Mouse (Mus musculus) heart, postnatal 0 days (tissue): ENCODE results near the gene Olfr699. TPM values are rescaled to one million over a fixed set of nuclear protein-coding genes. Genes with fewer than 3 reads are reported as not detected.
"Not testable (repeated sequence)": the region's sequence is repeated elsewhere in the genome, so short reads cannot be mapped to it uniquely, and the experiment has no call there.

ENCODE experiments used
- ATAC-seq: fragments of 200-750 bp; cut with Nextera tagmentation; 2 replicates; pipeline ENCODE4 v1.8.0; 2017; ENCODE audit warnings: low read depth, moderate number of reproducible peaks, moderate library complexity; ENCODE audit not compliant: insufficient read depth
- DNase-seq: peaks from one replicate; pipeline ENCODE4 v3.0.0-alpha.2; 2016; ENCODE audit warnings: low spot score
- H3K27ac ChIP-seq: fragments of 300-500 bp; sonication (generic); 2 replicates; pipeline ENCODE4 v1.5.1; 2014; ENCODE audit warnings: low read depth, mild to moderate bottlenecking
- H3K27me3 ChIP-seq: fragments of 300-500 bp; sonication (generic); 2 replicates; pipeline ENCODE4 v1.6.1; 2014; ENCODE audit warnings: low read length, mixed read lengths; ENCODE audit not compliant: control insufficient read depth, insufficient read depth
- H3K36me3 ChIP-seq: fragments of 300-500 bp; sonication (generic); replicated peaks from 2 replicates; pipeline ENCODE4 v1.6.1; 2014; ENCODE audit warnings: low read length, mixed read lengths; ENCODE audit not compliant: control insufficient read depth, insufficient read depth
- H3K4me1 ChIP-seq: fragments of 300-500 bp; sonication (generic); 2 replicates; pipeline ENCODE4 v1.6.1; 2014; ENCODE audit warnings: antibody characterized with exemption; ENCODE audit not compliant: control insufficient read depth, insufficient read depth
- H3K4me2 ChIP-seq: fragments of 300-500 bp; sonication (generic); 2 replicates; pipeline ENCODE4 v1.6.1; 2014; ENCODE audit warnings: low read depth, mild to moderate bottlenecking, low read length, moderate library complexity
- H3K4me3 ChIP-seq: fragments of 300-500 bp; sonication (generic); 2 replicates; pipeline ENCODE4 v1.5.1; 2014; ENCODE audit warnings: low read depth, low read length
- H3K9ac ChIP-seq: fragments of 300-500 bp; sonication (generic); replicated peaks from 2 replicates; pipeline ENCODE4 v1.6.1; 2014; ENCODE audit warnings: low read depth, low read length, mixed read lengths
- H3K9me3 ChIP-seq: fragments of 300-500 bp; sonication (generic); replicated peaks from 2 replicates; pipeline ENCODE4 v1.6.1; 2016; ENCODE audit warnings: low read length; ENCODE audit not compliant: control insufficient read depth
- CTCF ChIP-seq: IDR thresholded peaks from 2 replicates; pipeline ENCODE4 v1.5.1; 2016; ENCODE audit warnings: antibody characterized with exemption, control low read depth, low read depth
- EP300 ChIP-seq: IDR thresholded peaks from 2 replicates; pipeline ENCODE4 v1.6.1; 2016; ENCODE audit warnings: antibody characterized with exemption, low read depth
- WGBS: fragments of 180-500 bp; shearing (Covaris S2); extraction: QIAGEN DNeasy Blood & Tissue Kit; methylation state at CpG from one replicate; pipeline ENCODE4 v1.1.7; 2014; 5-methylcytosine and 5-hydroxymethylcytosine counted together
- polyA plus RNA-seq: library from polyadenylated mRNA; unstranded; fragments of >200 nt; fragmentation: Nextera tagmentation; extraction: Ambion mirVana; gene quantifications from 2 replicates; pipeline ENCODE4 v1.2.1, GENCODE M21; 2015
- total RNA-seq: library from RNA; depleted of rRNA; stranded (reverse); fragments of >200 nt; gene quantifications from 2 replicates; pipeline ENCODE4 v1.2.3, GENCODE M21; 2014; ENCODE audit warnings: low replicate concordance; rRNA removed

Gene Olfr699
- total and polyA plus RNA-seq, 2 experiments from 2014 or later, result not detected

GRCm38 (mm10) chr7:106788330-106788729 lies 4.7 kb downstream of the Olfr699 start:
- Histone ChIP-seq H3K27me3 (no peaks in the 10 kb centered on the region), H3K9ac (no peak overlapping the region), H3K4me1 (no peaks in the 10 kb centered on the region), H3K4me2 (no peak overlapping the region), H3K27ac (no peak overlapping the region), H3K4me3 (no peak overlapping the region), H3K9me3 (no peaks in the 10 kb centered on the region; the same call in 1 of the 2 replicates), H3K36me3 (no peaks in the 10 kb centered on the region)
- ATAC-seq, result no peak
- TF ChIP-seq CTCF (no peak), EP300 (no peak)
- no peak for DNase-seq

GRCm38 (mm10) chr7:106761008-106761407 lies 32.0 kb downstream of the Olfr699 start:
- WGBS, result 82% methylated on average over 2 of the region's 2 CpGs
- ATAC-seq, H3K4me1 ChIP-seq, H3K9me3 ChIP-seq, H3K36me3 ChIP-seq, DNase-seq, H3K9ac ChIP-seq, H3K27ac ChIP-seq, H3K4me3 ChIP-seq, H3K4me2 ChIP-seq, H3K27me3 ChIP-seq: not testable (repeated sequence)

GRCm38 (mm10) chr7:106758800-106759199 lies 34.2 kb downstream of the Olfr699 start:
- Histone ChIP-seq H3K9me3 (no peaks in the 10 kb centered on the region), H3K36me3 (no peaks in the 10 kb centered on the region), H3K9ac (no peak overlapping the region), H3K4me2 (no peak overlapping the region), H3K27me3 (no peaks in the 10 kb centered on the region), H3K27ac (no peak overlapping the region), H3K4me3 (no peak overlapping the region), H3K4me1 (no peaks in the 10 kb centered on the region)
- WGBS, result 77% methylated on average over 2 of the region's 2 CpGs
- ATAC-seq (no peak), DNase-seq (no peak)
- TF ChIP-seq EP300, result no peak
- no peak for TF ChIP-seq CTCF

- H3K9me3 ChIP-seq, result 0 out of 2 replicates have a peak, but pooled peaks cover 6% of the 10 kb centered on the region
- H3K27ac ChIP-seq, result no peak within 1 kb of the TSS
- no peak within 1 kb of the TSS for H3K4me2 ChIP-seq
- no peak within 1 kb of the TSS for H3K9ac ChIP-seq
- no peak within 1 kb of the TSS for H3K4me3 ChIP-seq
- no peaks in the 10 kb centered on the region for H3K27me3 ChIP-seq
- no peak for TF ChIP-seq EP300
- no peak for TF ChIP-seq CTCF
- ATAC-seq (no peak), DNase-seq (no peak)
- no peaks in the 10 kb centered on the region for H3K4me1 ChIP-seq
- H3K36me3 ChIP-seq, result no peaks in the 10 kb centered on the region
These were observed 37.7 kb downstream of the Olfr699 start, which contains the start of gene Olfr698 for GRCm38 (mm10) chr7:106755297-106755696. Olfr698 (minus strand) TSS chr7:106755397.

- ATAC-seq, result no peak
- 81% methylated on average over 5 of the region's 5 CpGs for WGBS
These were observed 47.2 kb downstream of the Olfr699 start for GRCm38 (mm10) chr7:106745811-106746210.

GRCm38 (mm10) chr7:106742343-106742742 lies 50.7 kb downstream of the Olfr699 start, which contains the start of gene Olfr697:
Olfr697 (minus strand) TSS chr7:106742443.
- 51% methylated on average over 1 of the region's 1 CpGs for WGBS
- TF ChIP-seq EP300 (no peak), CTCF (no peak)
- H3K36me3 ChIP-seq, result no peaks in the 10 kb centered on the region
- no peaks in the 10 kb centered on the region for H3K4me1 ChIP-seq
- no peaks in the 10 kb centered on the region for H3K27me3 ChIP-seq
- no peak within 1 kb of the TSS for H3K9ac ChIP-seq
- ATAC-seq (no peak), DNase-seq (no peak)
- H3K4me3 ChIP-seq, result no peak within 1 kb of the TSS
- H3K9me3 ChIP-seq, result no peaks in the 10 kb centered on the region
- H3K4me2 ChIP-seq, result no peak within 1 kb of the TSS
- no peak within 1 kb of the TSS for H3K27ac ChIP-seq

More at GRCm38 (mm10) chr7:106745811-106746210, 47.2 kb downstream of the Olfr699 start:
- no peak for DNase-seq
- Histone ChIP-seq H3K4me3 (no peak overlapping the region), H3K9me3 (0 out of 2 replicates have a peak, but pooled peaks cover 3% of the 10 kb centered on the region), H3K27ac (no peak overlapping the region), H3K4me1 (no peaks in the 10 kb centered on the region), H3K4me2 (no peak overlapping the region), H3K9ac (no peak overlapping the region), H3K27me3 (no peaks in the 10 kb centered on the region), H3K36me3 (no peaks in the 10 kb centered on the region)
- TF ChIP-seq EP300, result no peak
- TF ChIP-seq CTCF, result no peak

Other genes with a start within 250 kb of the Olfr699 start
- not detected in 2 replicates for gene Olfr693, start 112.6 kb downstream of the Olfr699 start, total RNA-seq
- not detected in 2 replicates for gene Olfr693, start 112.6 kb downstream of the Olfr699 start, polyA plus RNA-seq
- gene Olfr694, start 101.4 kb downstream of the Olfr699 start, total RNA-seq, result not detected in 2 replicates
- not detected in 2 replicates for gene Olfr694, start 101.4 kb downstream of the Olfr699 start, polyA plus RNA-seq
- not detected in 2 replicates for gene Olfr695, start 76.8 kb downstream of the Olfr699 start, total RNA-seq
- not detected in 2 replicates for gene Olfr695, start 76.8 kb downstream of the Olfr699 start, polyA plus RNA-seq
- not detected in 2 replicates for gene Olfr697, start 50.8 kb downstream of the Olfr699 start, total RNA-seq
- not detected in 2 replicates for gene Olfr697, start 50.8 kb downstream of the Olfr699 start, polyA plus RNA-seq
- not detected in 2 replicates for gene Olfr698, start 37.8 kb downstream of the Olfr699 start, total RNA-seq
- not detected in 2 replicates for gene Olfr698, start 37.8 kb downstream of the Olfr699 start, polyA plus RNA-seq
- not detected in 2 replicates for gene Olfr700, start 15.6 kb upstream of the Olfr699 start, total RNA-seq
- gene Olfr700, start 15.6 kb upstream of the Olfr699 start, polyA plus RNA-seq, result not detected in 2 replicates
- gene Olfr701, start 20.9 kb upstream of the Olfr699 start, total RNA-seq, result not detected in 2 replicates
- gene Olfr701, start 20.9 kb upstream of the Olfr699 start, polyA plus RNA-seq, result not detected in 2 replicates
- not detected in 2 replicates for gene Olfr702, start 40.7 kb upstream of the Olfr699 start, total RNA-seq
- gene Olfr702, start 40.7 kb upstream of the Olfr699 start, polyA plus RNA-seq, result not detected in 2 replicates
- not detected in 2 replicates for gene Olfr703, start 50.2 kb upstream of the Olfr699 start, total RNA-seq
- gene Olfr703, start 50.2 kb upstream of the Olfr699 start, polyA plus RNA-seq, result not detected in 2 replicates
- not detected in 2 replicates for gene Olfr704, start 70.0 kb upstream of the Olfr699 start, total RNA-seq
- gene Olfr704, start 70.0 kb upstream of the Olfr699 start, polyA plus RNA-seq, result not detected in 2 replicates
- not detected in 2 replicates for gene Olfr705, start 83.7 kb upstream of the Olfr699 start, total RNA-seq
- gene Olfr705, start 83.7 kb upstream of the Olfr699 start, polyA plus RNA-seq, result not detected in 2 replicates
- gene Olfr706, start 95.0 kb upstream of the Olfr699 start, total RNA-seq, result not detected in 2 replicates
- not detected in 2 replicates for gene Olfr706, start 95.0 kb upstream of the Olfr699 start, polyA plus RNA-seq
- not detected in 2 replicates for gene Olfr707, start 108.0 kb upstream of the Olfr699 start, total RNA-seq
- not detected in 2 replicates for gene Olfr707, start 108.0 kb upstream of the Olfr699 start, polyA plus RNA-seq
- not detected in 2 replicates for gene Olfr1532-ps1, start 114.8 kb upstream of the Olfr699 start, total RNA-seq
- gene Olfr1532-ps1, start 114.8 kb upstream of the Olfr699 start, polyA plus RNA-seq, result not detected in 2 replicates
- not detected in 2 replicates for gene Olfr709-ps1, start 139.0 kb upstream of the Olfr699 start, total RNA-seq
- not detected in 2 replicates for gene Olfr709-ps1, start 139.0 kb upstream of the Olfr699 start, polyA plus RNA-seq
- not detected in 2 replicates for gene Olfr710, start 155.1 kb upstream of the Olfr699 start, total RNA-seq
- not detected in 2 replicates for gene Olfr710, start 155.1 kb upstream of the Olfr699 start, polyA plus RNA-seq
- not detected in 2 replicates for gene Olfr6, start 170.7 kb upstream of the Olfr699 start, total RNA-seq
- gene Olfr6, start 170.7 kb upstream of the Olfr699 start, polyA plus RNA-seq, result not detected in 2 replicates
- not detected in 2 replicates for gene Olfr711, start 182.3 kb upstream of the Olfr699 start, total RNA-seq
- gene Olfr711, start 182.3 kb upstream of the Olfr699 start, polyA plus RNA-seq, result not detected in 2 replicates
- gene Olfr2, start 212.9 kb upstream of the Olfr699 start, total RNA-seq, result not detected in 2 replicates
- not detected in 2 replicates for gene Olfr2, start 212.9 kb upstream of the Olfr699 start, polyA plus RNA-seq
- not detected in 2 replicates for gene Olfr713, start 238.0 kb upstream of the Olfr699 start, total RNA-seq
- gene Olfr713, start 238.0 kb upstream of the Olfr699 start, polyA plus RNA-seq, result not detected in 2 replicates